Mouse (Mus musculus) testis, postnatal 10 days (tissue): ENCODE measurements around the gene Ntng2.

Source experiments
- DNase-seq: peaks from one replicate; pipeline ENCODE4 v3.0.0; 2021; ENCODE audit warnings: low spot score

Ntng2 gene

GRCm38 (mm10) chr2:29191216-29192215, 61.3 kb downstream of the Ntng2 start:
- peak; percentile 47 for DNase-seq

GRCm38 (mm10) chr2:29190392-29190791, 62.4 kb downstream of the Ntng2 start:
- no peak for DNase-seq

DNA sequence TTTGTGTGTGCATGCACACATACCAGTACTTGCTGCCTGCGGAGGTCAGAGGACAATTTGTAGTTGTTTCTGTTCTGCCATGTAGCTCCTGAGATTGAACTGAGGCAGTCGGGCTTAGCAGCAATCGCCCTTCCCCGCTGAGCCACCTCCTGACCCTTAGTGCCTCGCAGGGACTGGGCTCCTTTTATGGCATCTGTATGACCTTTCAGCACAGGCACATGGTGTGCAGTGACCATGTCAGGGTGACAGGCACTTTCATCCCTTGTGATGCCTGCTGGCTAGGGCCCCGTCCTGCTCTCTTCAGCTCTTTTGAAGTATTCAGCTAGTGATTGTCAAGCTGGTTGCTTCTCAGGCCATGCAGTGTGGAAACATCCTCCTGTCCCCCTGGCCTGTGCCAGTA, 66.6 kb downstream of the Ntng2 start:
- no peak for DNase-seq

DNA sequence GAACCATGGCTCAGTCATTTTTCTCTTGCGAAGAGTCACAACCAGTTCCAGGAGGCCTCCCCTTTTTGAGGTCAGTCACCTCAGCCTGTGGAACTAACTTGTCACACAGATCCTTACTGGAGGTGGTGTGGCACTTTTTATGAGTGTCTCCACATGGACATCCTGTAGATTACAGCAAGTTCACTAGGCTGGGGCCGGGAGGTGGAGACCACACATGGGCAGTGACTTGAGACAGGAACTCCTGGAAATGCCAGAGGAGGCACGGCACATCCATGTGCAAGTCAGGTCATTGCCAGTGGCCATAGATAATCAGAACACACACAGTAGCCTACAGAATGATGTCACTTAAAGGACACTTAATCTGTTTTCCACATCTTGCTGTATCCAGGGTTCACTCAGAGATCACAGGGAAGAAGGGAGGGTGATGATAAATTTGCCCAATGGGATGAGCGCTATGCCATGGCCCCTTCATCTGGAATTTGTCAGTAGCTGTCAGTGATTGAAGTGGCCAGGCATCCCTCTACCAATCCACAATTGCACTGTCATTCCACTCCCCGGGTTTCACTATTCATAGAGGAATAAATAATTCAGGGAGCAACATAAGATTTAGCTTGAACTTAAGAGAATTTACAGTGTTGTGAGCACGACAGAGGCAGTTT, 69.4 kb downstream of the Ntng2 start:
- DNase-seq, result peak; percentile 36

- DNase-seq, result no peak
These were observed 71.7 kb downstream of the Ntng2 start for GRCm38 (mm10) chr2:29181111-29181510.

DNA sequence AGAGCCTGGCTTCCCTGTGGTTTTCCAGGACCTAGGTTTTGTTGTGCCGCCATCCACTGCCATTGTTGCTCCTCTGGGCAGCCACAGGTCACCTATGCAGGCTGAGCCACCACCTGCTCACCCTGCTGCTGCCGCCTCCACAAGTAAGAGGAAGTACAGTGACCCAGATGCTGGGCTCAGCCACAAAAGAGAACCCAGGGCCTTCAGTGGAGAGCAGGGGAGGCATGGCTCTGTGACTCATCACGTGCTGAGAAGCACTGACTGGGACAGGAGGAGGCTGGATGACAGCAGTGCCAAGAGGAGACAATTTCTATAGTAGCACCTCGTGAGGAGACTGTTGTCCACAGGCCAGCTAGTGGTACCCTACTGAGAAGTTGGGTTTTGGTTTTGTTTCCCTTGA, 73.0 kb downstream of the Ntng2 start:
- DNase-seq, result no peak

- DNase-seq, result no peak
These were observed 77.9 kb downstream of the Ntng2 start for GRCm38 (mm10) chr2:29174887-29175286.

- no peak for DNase-seq
These were observed 84.7 kb downstream of the Ntng2 start for GRCm38 (mm10) chr2:29168067-29168466.

GRCm38 (mm10) chr2:29151941-29152340, 100.9 kb downstream of the Ntng2 start:
- no peak for DNase-seq
